Mouse (Mus musculus) G1E (cell line): Measurements from ENCODE around the gene Mpdu1. TPM values are rescaled to one million over a fixed set of nuclear protein-coding genes. Genes with fewer than 3 reads are reported as not detected.

Source experiments
- ATAC-seq: 2 replicates; pipeline ENCODE4 v1.8.0; 2016; ENCODE audit warnings: mild to moderate bottlenecking; ENCODE audit not compliant: insufficient number of reproducible peaks, poor library complexity, low FRiP score, severe bottlenecking; ENCODE audit errors: extremely low read depth
- DNase-seq: peaks from one replicate; pipeline ENCODE4 v3.0.0; 2012; ENCODE audit warnings: low spot score
- H3K27me3 ChIP-seq: 2 replicates; pipeline ENCODE4 v1.6.1; 2012; ENCODE audit warnings: mild to moderate bottlenecking, low read length, inconsistent platforms; ENCODE audit not compliant: insufficient read depth
- H3K36me3 ChIP-seq: replicated peaks from 2 replicates; pipeline ENCODE3; 2012; ENCODE audit warnings: mild to moderate bottlenecking, inconsistent platforms
- H3K4me1 ChIP-seq: 2 replicates; pipeline ENCODE4 v1.6.1; 2012; ENCODE audit warnings: low read depth, low read length, inconsistent platforms, mixed read lengths; ENCODE audit not compliant: insufficient read depth
- H3K4me3 ChIP-seq: 2 replicates; pipeline ENCODE4 v1.5.1; 2012; ENCODE audit warnings: low read depth, mild to moderate bottlenecking, inconsistent platforms, low read length, moderate library complexity, mixed read lengths
- H3K9me3 ChIP-seq: replicated peaks from 2 replicates; pipeline ENCODE4 v1.6.1; 2012; ENCODE audit warnings: inconsistent platforms
- CTCF ChIP-seq: IDR thresholded peaks from 2 replicates; pipeline ENCODE4 v1.5.1; 2012; ENCODE audit warnings: low read depth, low read length, inconsistent platforms, mixed read lengths
- GATA1 ChIP-seq: IDR thresholded peaks from 2 replicates; pipeline ENCODE4 v1.6.1; 2012; ENCODE audit warnings: borderline replicate concordance, low read length, inconsistent platforms, mixed read lengths
- GATA2 ChIP-seq: IDR thresholded peaks from 2 replicates; pipeline ENCODE4 v1.6.1; 2012; ENCODE audit warnings: low read depth, low read length, inconsistent platforms, borderline replicate concordance
- POLR2AphosphoS5 ChIP-seq: IDR thresholded peaks from 2 replicates; pipeline ENCODE4 v1.6.1; 2012; ENCODE audit warnings: low read depth, low read length, inconsistent platforms; ENCODE audit not compliant: insufficient replicate concordance
- TAL1 ChIP-seq: conservative IDR thresholded peaks from 2 replicates; pipeline ENCODE4 v1.6.1; 2012; ENCODE audit warnings: low read depth, low read length, inconsistent platforms, mixed read lengths
- polyA plus RNA-seq: library from polyadenylated mRNA; stranded (reverse); fragments of >175 nt; gene quantifications from 2 replicates; pipeline ENCODE4 v1.2.3, GENCODE M21; 2012
- total RNA-seq, 2 experiments: library from RNA; stranded (forward) in 1 of 2; stranded (reverse) in 1 of 2; fragments of 200-1000 nt in 1 of 2; fragments of >200 nt in 1 of 2; fragmentation: Nextera tagmentation in 1 of 2; gene quantifications; 2 replicates each; pipeline ENCODE4 v1.2.3; 2014 to 2017

The Mpdu1 gene
- total and polyA plus RNA-seq, 3 experiments: 24.9 to 43.4 (median 27.0) TPM

- ATAC-seq (no peak), DNase-seq (no peak)
- Histone ChIP-seq H3K36me3 (no peaks in the 10 kb centered on the region), H3K4me3 (no peak overlapping the region), H3K9me3 (no peaks in the 10 kb centered on the region), H3K4me1 (peaks cover 69% of the 10 kb centered on the region), H3K27me3 (peaks cover 10% of the 10 kb centered on the region)
- TF ChIP-seq TAL1 (no peak), POLR2AphosphoS5 (no peak)
Observed at GRCm38 (mm10) chr11:69610899-69611298, 51.5 kb downstream of the Mpdu1 start.

GRCm38 (mm10) chr11:69609416-69609815 lies 53.0 kb downstream of the Mpdu1 start:
- H3K9me3 ChIP-seq: no peaks in the 10 kb centered on the region
- H3K27me3 ChIP-seq: no peaks in the 10 kb centered on the region; the same call in 1 of the 2 replicates
- no peak for ATAC-seq

GRCm38 (mm10) chr11:69608525-69608924 lies 53.9 kb downstream of the Mpdu1 start:
- Histone ChIP-seq H3K4me1 (peaks cover 79% of the 10 kb centered on the region), H3K27me3 (no peaks in the 10 kb centered on the region), H3K4me3 (no peak overlapping the region), H3K9me3 (no peaks in the 10 kb centered on the region), H3K36me3 (peaks cover 9% of the 10 kb centered on the region)
- no peak for TF ChIP-seq GATA2
- TF ChIP-seq CTCF: no peak
- TF ChIP-seq GATA1: no peak
- TF ChIP-seq TAL1: no peak
- no peak for TF ChIP-seq POLR2AphosphoS5
- no peak for DNase-seq
- no peak for ATAC-seq

More at GRCm38 (mm10) chr11:69609416-69609815, 53.0 kb downstream of the Mpdu1 start:
- TF ChIP-seq TAL1: no peak
- TF ChIP-seq GATA1: no peak
- no peak for TF ChIP-seq CTCF
- TF ChIP-seq POLR2AphosphoS5: no peak
- TF ChIP-seq GATA2: no peak
- no peak for DNase-seq
- peaks cover 78% of the 10 kb centered on the region for H3K4me1 ChIP-seq
- H3K4me3 ChIP-seq: no peak overlapping the region; the same call in 1 of the 2 replicates
- H3K36me3 ChIP-seq: no peaks in the 10 kb centered on the region

- TF ChIP-seq GATA2 (no peak), TAL1 (no peak), POLR2AphosphoS5 (no peak), CTCF (no peak), GATA1 (no peak)
- no peak overlapping the region; the same call in 1 of the 2 replicates for H3K4me3 ChIP-seq
- no peak for DNase-seq
- peaks cover 25% of the 10 kb centered on the region for H3K36me3 ChIP-seq
- no peak for ATAC-seq
- H3K4me1 ChIP-seq: peaks cover 85% of the 10 kb centered on the region
- H3K27me3 ChIP-seq: no peaks in the 10 kb centered on the region
- H3K9me3 ChIP-seq: no peaks in the 10 kb centered on the region
Observed at GRCm38 (mm10) chr11:69606832-69607231, 55.6 kb downstream of the Mpdu1 start.

Other genes with a start within 250 kb of the Mpdu1 start
Only the 20 nearest of the 34 such genes appear.
- gene Dnah2, start 113.5 kb downstream of the Mpdu1 start, total RNA-seq (2014; fragmentation: Nextera tagmentation): 0.73 and 1.1 TPM in 2 replicates
- gene Dnah2, start 113.5 kb downstream of the Mpdu1 start, total RNA-seq (2017): 2.6 and 3.2 TPM in 2 replicates
- gene Dnah2, start 113.5 kb downstream of the Mpdu1 start, polyA plus RNA-seq: 0.06 and 0.13 TPM in 2 replicates
- gene Efnb3, start 102.4 kb downstream of the Mpdu1 start, total RNA-seq (2014; fragmentation: Nextera tagmentation): 0.29 and 0.68 TPM in 2 replicates
- gene Efnb3, start 102.4 kb downstream of the Mpdu1 start, total RNA-seq (2017): 0.27 and 0.29 TPM in 2 replicates
- gene Efnb3, start 102.4 kb downstream of the Mpdu1 start, polyA plus RNA-seq: 0.36 and 0.56 TPM in 2 replicates
- 20.5 and 26.1 TPM in 2 replicates for gene Wrap53, start 82.4 kb downstream of the Mpdu1 start, total RNA-seq (2014; fragmentation: Nextera tagmentation)
- gene Wrap53, start 82.4 kb downstream of the Mpdu1 start, total RNA-seq (2017): 9.6 and 9.8 TPM in 2 replicates
- gene Wrap53, start 82.4 kb downstream of the Mpdu1 start, polyA plus RNA-seq: 15.7 and 22.0 TPM in 2 replicates
- 228 and 271 TPM in 2 replicates for gene Trp53, start 82.3 kb downstream of the Mpdu1 start, total RNA-seq (2014; fragmentation: Nextera tagmentation)
- 52.1 and 57.4 TPM in 2 replicates for gene Trp53, start 82.3 kb downstream of the Mpdu1 start, total RNA-seq (2017)
- gene Trp53, start 82.3 kb downstream of the Mpdu1 start, polyA plus RNA-seq: 141 and 175 TPM in 2 replicates
- 84.5 and 116 TPM in 2 replicates for gene Atp1b2, start 56.7 kb downstream of the Mpdu1 start, total RNA-seq (2014; fragmentation: Nextera tagmentation)
- 3.6 and 4.8 TPM in 2 replicates for gene Atp1b2, start 56.7 kb downstream of the Mpdu1 start, total RNA-seq (2017)
- 50.0 and 54.6 TPM in 2 replicates for gene Atp1b2, start 56.7 kb downstream of the Mpdu1 start, polyA plus RNA-seq
- not detected in 2 replicates for gene Shbg, start 44.7 kb downstream of the Mpdu1 start, total RNA-seq (2014; fragmentation: Nextera tagmentation)
- gene Shbg, start 44.7 kb downstream of the Mpdu1 start, total RNA-seq (2017): not detected in 2 replicates
- not detected in 2 replicates for gene Shbg, start 44.7 kb downstream of the Mpdu1 start, polyA plus RNA-seq
- 2.4 and 7.3 TPM in 2 replicates for gene Sat2, start 40.6 kb downstream of the Mpdu1 start, total RNA-seq (2014; fragmentation: Nextera tagmentation)
- gene Sat2, start 40.6 kb downstream of the Mpdu1 start, total RNA-seq (2017): 1.5 and 2.6 TPM in 2 replicates
- 0.09 TPM in 1 of 2 replicates, not detected in the other for gene Sat2, start 40.6 kb downstream of the Mpdu1 start, polyA plus RNA-seq
- gene Fxr2, start 29.7 kb downstream of the Mpdu1 start, total RNA-seq (2014; fragmentation: Nextera tagmentation): 90.1 and 92.9 TPM in 2 replicates
- 44.9 and 53.6 TPM in 2 replicates for gene Fxr2, start 29.7 kb downstream of the Mpdu1 start, total RNA-seq (2017)
- gene Fxr2, start 29.7 kb downstream of the Mpdu1 start, polyA plus RNA-seq: 77.8 and 82.4 TPM in 2 replicates
- 2.1 TPM in 1 of 2 replicates, not detected in the other for gene Sox15, start 7.3 kb downstream of the Mpdu1 start, total RNA-seq (2014; fragmentation: Nextera tagmentation)
- gene Sox15, start 7.3 kb downstream of the Mpdu1 start, total RNA-seq (2017): 0.17 TPM in 1 of 2 replicates, not detected in the other
- gene Sox15, start 7.3 kb downstream of the Mpdu1 start, polyA plus RNA-seq: 0.20 and 0.36 TPM in 2 replicates
- 3.5 TPM in 1 of 2 replicates, not detected in the other for gene Cd68, start 3.5 kb upstream of the Mpdu1 start, total RNA-seq (2014; fragmentation: Nextera tagmentation)
- 5.0 and 6.1 TPM in 2 replicates for gene Cd68, start 3.5 kb upstream of the Mpdu1 start, total RNA-seq (2017)
- gene Cd68, start 3.5 kb upstream of the Mpdu1 start, polyA plus RNA-seq: 2.2 and 2.3 TPM in 2 replicates
- gene Eif4a1, start 9.8 kb upstream of the Mpdu1 start, total RNA-seq (2014; fragmentation: Nextera tagmentation): 986 and 993 TPM in 2 replicates
- 986 and 1,008 TPM in 2 replicates for gene Eif4a1, start 9.8 kb upstream of the Mpdu1 start, total RNA-seq (2017)
- gene Eif4a1, start 9.8 kb upstream of the Mpdu1 start, polyA plus RNA-seq: 197 and 231 TPM in 2 replicates
- gene Senp3, start 19.4 kb upstream of the Mpdu1 start, total RNA-seq (2014; fragmentation: Nextera tagmentation): 111 and 128 TPM in 2 replicates
- gene Senp3, start 19.4 kb upstream of the Mpdu1 start, total RNA-seq (2017): 107 and 111 TPM in 2 replicates
- gene Senp3, start 19.4 kb upstream of the Mpdu1 start, polyA plus RNA-seq: 125 and 142 TPM in 2 replicates
- not detected in 2 replicates for gene Tnfsf13, start 23.1 kb upstream of the Mpdu1 start, total RNA-seq (2014; fragmentation: Nextera tagmentation)
- gene Tnfsf13, start 23.1 kb upstream of the Mpdu1 start, total RNA-seq (2017): not detected in 2 replicates
- not detected in 2 replicates for gene Tnfsf13, start 23.1 kb upstream of the Mpdu1 start, polyA plus RNA-seq
- gene Tnfsf12, start 33.2 kb upstream of the Mpdu1 start, total RNA-seq (2014; fragmentation: Nextera tagmentation): not detected in 2 replicates
- not detected in 2 replicates for gene Tnfsf12, start 33.2 kb upstream of the Mpdu1 start, total RNA-seq (2017)
- not detected in 2 replicates for gene Tnfsf12, start 33.2 kb upstream of the Mpdu1 start, polyA plus RNA-seq
- not detected in 2 replicates for gene Tnfsfm13, start 33.5 kb upstream of the Mpdu1 start, total RNA-seq (2014; fragmentation: Nextera tagmentation)
- not detected in 2 replicates for gene Tnfsfm13, start 33.5 kb upstream of the Mpdu1 start, total RNA-seq (2017)
- gene Tnfsfm13, start 33.5 kb upstream of the Mpdu1 start, polyA plus RNA-seq: not detected in 2 replicates
- gene Polr2a, start 96.0 kb upstream of the Mpdu1 start, total RNA-seq (2014; fragmentation: Nextera tagmentation): 192 and 251 TPM in 2 replicates
- 21.3 and 26.2 TPM in 2 replicates for gene Polr2a, start 96.0 kb upstream of the Mpdu1 start, total RNA-seq (2017)
- 116 and 119 TPM in 2 replicates for gene Polr2a, start 96.0 kb upstream of the Mpdu1 start, polyA plus RNA-seq
- gene Slc35g3, start 99.3 kb upstream of the Mpdu1 start, total RNA-seq (2014; fragmentation: Nextera tagmentation): 1.1 TPM in 1 of 2 replicates, not detected in the other
- gene Slc35g3, start 99.3 kb upstream of the Mpdu1 start, total RNA-seq (2017): 0.27 TPM in 1 of 2 replicates, not detected in the other
- 0.18 TPM in 2 replicates for gene Slc35g3, start 99.3 kb upstream of the Mpdu1 start, polyA plus RNA-seq
- gene Zbtb4, start 103.3 kb upstream of the Mpdu1 start, total RNA-seq (2014; fragmentation: Nextera tagmentation): 18.4 and 19.0 TPM in 2 replicates
- gene Zbtb4, start 103.3 kb upstream of the Mpdu1 start, total RNA-seq (2017): 5.6 and 8.6 TPM in 2 replicates
- gene Zbtb4, start 103.3 kb upstream of the Mpdu1 start, polyA plus RNA-seq: 13.0 and 13.4 TPM in 2 replicates
- 2.3 and 2.8 TPM in 2 replicates for gene Chrnb1, start 133.3 kb upstream of the Mpdu1 start, total RNA-seq (2014; fragmentation: Nextera tagmentation)
- gene Chrnb1, start 133.3 kb upstream of the Mpdu1 start, total RNA-seq (2017): 1.1 and 1.2 TPM in 2 replicates
- 0.39 and 0.50 TPM in 2 replicates for gene Chrnb1, start 133.3 kb upstream of the Mpdu1 start, polyA plus RNA-seq
- gene Fgf11, start 139.2 kb upstream of the Mpdu1 start, total RNA-seq (2014; fragmentation: Nextera tagmentation): 24.9 and 28.9 TPM in 2 replicates
- gene Fgf11, start 139.2 kb upstream of the Mpdu1 start, total RNA-seq (2017): 3.6 and 4.2 TPM in 2 replicates
- 7.7 and 8.6 TPM in 2 replicates for gene Fgf11, start 139.2 kb upstream of the Mpdu1 start, polyA plus RNA-seq